20 mouse cellular contexts compared by ENCODE assay signal in the genomic region with DNA sequence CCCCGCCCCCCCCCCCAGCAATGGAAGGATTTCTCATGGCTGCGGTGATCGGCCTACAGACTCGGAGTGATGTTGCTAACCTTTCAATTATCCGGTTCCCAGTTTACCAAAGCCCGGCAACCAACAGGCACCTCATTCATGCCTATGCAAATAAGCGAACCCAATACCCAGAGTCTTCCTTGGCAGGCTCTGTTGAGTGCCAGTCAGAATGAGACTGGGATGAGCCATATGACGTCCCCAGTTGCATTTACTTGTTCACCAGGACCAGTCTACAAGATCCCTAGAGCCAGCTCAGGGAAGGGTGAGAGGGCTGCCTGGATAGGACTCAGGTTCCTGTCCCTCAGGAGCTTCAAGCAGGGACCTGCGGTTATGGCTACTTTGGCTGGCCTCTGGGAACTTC. TPM values are rescaled to one million over a fixed set of nuclear protein-coding genes. Genes with fewer than 3 reads are reported as not detected.
DNase-seq lines count a peak whose midpoint lies in the region; ATAC-seq and TF ChIP-seq lines count a peak whose summit lies in the region.
"Had no signal": no experiment of that assay in that cellular context is flagged by ENCODE, and none has a peak within 500 bp of the region (broad histone marks: within the 10 kb centered on the region; RNA-seq: fewer than 3 reads in every experiment).

No protein-coding gene starts in this region.

- no peak overlapping the region for H3K27ac ChIP-seq in forebrain, embryonic 13.5 days
- H3K27ac ChIP-seq in forebrain, embryonic 12.5 days = no peak overlapping the region
- H3K27ac ChIP-seq in hindbrain, embryonic 10.5 days = peak overlapping the region; percentile 16; the same call in 1 of the 2 replicates
- no peak overlapping the region for H3K27ac ChIP-seq in hindbrain, embryonic 16.5 days (ENCODE audit: low read depth, low read length)
- H3K27ac ChIP-seq in midbrain, embryonic 10.5 days (replicated peaks) = 0 out of 2 replicates have a peak overlapping the region, but pooled peaks have one; percentile 7
- H3K27ac ChIP-seq in midbrain, embryonic 13.5 days = no peak overlapping the region
- no peak overlapping the region for H3K27ac ChIP-seq in CH12.LX (ENCODE audit: insufficient read depth, low read depth)
- no peak overlapping the region for H3K27ac ChIP-seq in liver, postnatal 0 days (ENCODE audit: low read depth)
- H3K27ac ChIP-seq: embryonic facial prominence, embryonic 12.5 days; forebrain, embryonic 15.5 days had no signal

- no peaks in the 10 kb centered on the region; the same call in 1 of the 2 replicates for H3K27me3 ChIP-seq in forebrain, embryonic 13.5 days
- peaks cover 24% of the 10 kb centered on the region for H3K27me3 ChIP-seq in forebrain, embryonic 12.5 days
- H3K27me3 ChIP-seq in hindbrain, embryonic 10.5 days (ENCODE audit: insufficient read depth, poor library complexity, severe bottlenecking) = peaks cover 16% of the 10 kb centered on the region; the same call in 1 of the 2 replicates
- no peaks in the 10 kb centered on the region for H3K27me3 ChIP-seq in hindbrain, embryonic 16.5 days (replicated peaks; ENCODE audit: control insufficient read depth, insufficient read depth, low read length)
- peaks cover 50% of the 10 kb centered on the region for H3K27me3 ChIP-seq in midbrain, embryonic 10.5 days (ENCODE audit: low read depth, poor library complexity, severe bottlenecking)
- H3K27me3 ChIP-seq in midbrain, embryonic 13.5 days = peaks cover 30% of the 10 kb centered on the region
- H3K27me3 ChIP-seq in CH12.LX (replicated peaks) = peaks cover 4% of the 10 kb centered on the region
- H3K27me3 ChIP-seq in liver, postnatal 0 days (ENCODE audit: insufficient read depth, low read length) = no peaks in the 10 kb centered on the region
- H3K27me3 ChIP-seq: embryonic facial prominence, embryonic 12.5 days; forebrain, embryonic 15.5 days had no signal

- peaks cover 22% of the 10 kb centered on the region for H3K4me1 ChIP-seq in forebrain, embryonic 13.5 days
- peaks cover 30% of the 10 kb centered on the region for H3K4me1 ChIP-seq in forebrain, embryonic 12.5 days
- peaks cover 57% of the 10 kb centered on the region for H3K4me1 ChIP-seq in hindbrain, embryonic 10.5 days (replicated peaks)
- peaks cover 12% of the 10 kb centered on the region for H3K4me1 ChIP-seq in hindbrain, embryonic 16.5 days (ENCODE audit: control insufficient read depth, insufficient read depth, low read depth, low read length)
- H3K4me1 ChIP-seq in midbrain, embryonic 10.5 days = peaks cover 60% of the 10 kb centered on the region
- H3K4me1 ChIP-seq in midbrain, embryonic 13.5 days (replicated peaks) = peaks cover 34% of the 10 kb centered on the region
- peaks cover 36 to 62% of the 10 kb centered on the region in 2 experiments for H3K4me1 ChIP-seq in CH12.LX (ENCODE audit: control insufficient read depth in 1 of 2, insufficient read depth in 2 of 2)
- H3K4me1 ChIP-seq in liver, postnatal 0 days (ENCODE audit: insufficient read depth) = 0 out of 2 replicates have a peak, but pooled peaks cover 3% of the 10 kb centered on the region

- H3K4me2 ChIP-seq in forebrain, embryonic 13.5 days = no peak overlapping the region
- H3K4me2 ChIP-seq in forebrain, embryonic 12.5 days = no peak overlapping the region
- H3K4me2 ChIP-seq in hindbrain, embryonic 16.5 days (ENCODE audit: low read length) = no peak overlapping the region
- no peak overlapping the region for H3K4me2 ChIP-seq in midbrain, embryonic 13.5 days (replicated peaks)
- peak overlapping the region; percentile 64; the same call in 1 of the 2 replicates for H3K4me2 ChIP-seq in CH12.LX (ENCODE audit: insufficient read depth, low read depth, poor library complexity, severe bottlenecking)
- H3K4me2 ChIP-seq in liver, postnatal 0 days (ENCODE audit: low read depth, low read length) = no peak overlapping the region
- H3K4me2 ChIP-seq: embryonic facial prominence, embryonic 12.5 days; forebrain, embryonic 15.5 days had no signal

- H3K4me3 ChIP-seq in forebrain, embryonic 13.5 days = no peak overlapping the region
- no peak overlapping the region for H3K4me3 ChIP-seq in forebrain, embryonic 12.5 days (replicated peaks)
- H3K4me3 ChIP-seq in hindbrain, embryonic 10.5 days = no peak overlapping the region
- no peak overlapping the region for H3K4me3 ChIP-seq in hindbrain, embryonic 16.5 days (ENCODE audit: low read length)
- no peak overlapping the region for H3K4me3 ChIP-seq in midbrain, embryonic 10.5 days
- H3K4me3 ChIP-seq in midbrain, embryonic 13.5 days (replicated peaks) = no peak overlapping the region
- peak overlapping the region in 1 of 3 experiments; percentile 2 for H3K4me3 ChIP-seq in CH12.LX (replicated peaks in 1 of 3; ENCODE audit: low read depth in 2 of 3, low read length in 2 of 3, poor library complexity in 1 of 3)
- H3K4me3 ChIP-seq in liver, postnatal 0 days (ENCODE audit: low read depth, low read length) = no peak overlapping the region
- H3K4me3 ChIP-seq: embryonic facial prominence, embryonic 10.5 days; embryonic facial prominence, embryonic 12.5 days; forebrain, embryonic 15.5 days had no signal

- no peak for TF ChIP-seq POLR2A in CH12.LX (IDR thresholded peaks at IDR 0.05; ENCODE audit: low read depth, low read length)

- 53% methylated on average over 9 of the region's 9 CpGs for WGBS in forebrain, embryonic 13.5 days
- 74% methylated on average over 8 of the region's 9 CpGs for WGBS in forebrain, embryonic 12.5 days
- WGBS in hindbrain, embryonic 10.5 days = 71% methylated on average over 9 of the region's 9 CpGs
- 54% methylated on average over 9 of the region's 9 CpGs for WGBS in hindbrain, embryonic 16.5 days
- WGBS in midbrain, embryonic 10.5 days = 77% methylated on average over 9 of the region's 9 CpGs
- WGBS in midbrain, embryonic 13.5 days = 61% methylated on average over 9 of the region's 9 CpGs
- WGBS in liver, postnatal 0 days (ENCODE audit: insufficient replicate concordance) = 83% methylated on average over 9 of the region's 9 CpGs

- in situ Hi-C loops in CH12.LX (cut with MboI; ENCODE audit: low pct_ligation_motif_present, low pct_unique_long_range_greater_than_20kb, low sequenced_read_pairs) = no loop called here

- H3K9me3 ChIP-seq in forebrain, embryonic 13.5 days (replicated peaks) = no peaks in the 10 kb centered on the region
- H3K9me3 ChIP-seq in forebrain, embryonic 12.5 days = no peaks in the 10 kb centered on the region
- H3K9me3 ChIP-seq in hindbrain, embryonic 10.5 days = no peaks in the 10 kb centered on the region
- no peaks in the 10 kb centered on the region for H3K9me3 ChIP-seq in hindbrain, embryonic 16.5 days (ENCODE audit: control insufficient read depth, low read length)
- no peaks in the 10 kb centered on the region for H3K9me3 ChIP-seq in midbrain, embryonic 10.5 days (replicated peaks)
- no peaks in the 10 kb centered on the region for H3K9me3 ChIP-seq in midbrain, embryonic 13.5 days
- no peaks in the 10 kb centered on the region for H3K9me3 ChIP-seq in CH12.LX (replicated peaks; ENCODE audit: low read length)
- no peaks in the 10 kb centered on the region for H3K9me3 ChIP-seq in liver, postnatal 0 days (ENCODE audit: low read length)
- H3K9me3 ChIP-seq: embryonic facial prominence, embryonic 10.5 days; embryonic facial prominence, embryonic 12.5 days; forebrain, embryonic 15.5 days had no signal

- peak; percentile 22; the same call in 1 of the 2 replicates for TF ChIP-seq EP300 in CH12.LX (IDR thresholded peaks at IDR 0.05; ENCODE audit: low read length)
- no peak for TF ChIP-seq EP300 in liver, postnatal 0 days (IDR thresholded peaks at IDR 0.05; ENCODE audit: low read depth)

- no peak for DNase-seq in hindbrain, embryonic 10.5 days (ENCODE audit: low spot score)
- no peak for DNase-seq in midbrain, embryonic 10.5 days (ENCODE audit: low spot score)
- DNase-seq in CH12.LX (ENCODE audit: extremely low read depth) = no peak
- DNase-seq in liver, postnatal 0 days = no peak
- DNase-seq: adrenal gland, adult 2 months; adrenal gland, postnatal 10 days; adrenal gland, postnatal 25 days; B cell, adult 2 months; cerebellum, adult 11-12 months; cerebellum, adult 2 months; cerebellum, adult 9-10 months; cerebellum, postnatal 25 days had no signal

- dilution Hi-C loops in CH12.LX (cut with MboI; ENCODE audit: extremely low pct_ligation_motif_present, extremely low pct_unique_long_range_greater_than_20kb, low sequenced_read_pairs) = no loop called here

- peak; percentile 28; the same call in 1 of the 2 replicates for ATAC-seq in forebrain, embryonic 13.5 days
- no peak for ATAC-seq in forebrain, embryonic 12.5 days (ENCODE audit: low FRiP score)
- ATAC-seq in hindbrain, embryonic 16.5 days = no peak
- no peak for ATAC-seq in midbrain, embryonic 13.5 days
- no peak for ATAC-seq in liver, postnatal 0 days
- ATAC-seq: CD4-positive, CD25-positive, alpha-beta regulatory T cell, adult 4 months; forebrain, embryonic 15.5 days had no signal

- no peaks in the 10 kb centered on the region for H3K79me2 ChIP-seq in CH12.LX (replicated peaks; ENCODE audit: control insufficient read depth, extremely low read depth, insufficient read depth, poor library complexity, severe bottlenecking)

- H3K36me3 ChIP-seq in forebrain, embryonic 13.5 days (ENCODE audit: poor library complexity, severe bottlenecking) = no peaks in the 10 kb centered on the region
- H3K36me3 ChIP-seq in forebrain, embryonic 12.5 days (replicated peaks) = no peaks in the 10 kb centered on the region
- 0 out of 2 replicates have a peak, but pooled peaks cover 10% of the 10 kb centered on the region for H3K36me3 ChIP-seq in hindbrain, embryonic 10.5 days
- H3K36me3 ChIP-seq in hindbrain, embryonic 16.5 days (ENCODE audit: control insufficient read depth, insufficient read depth, low read length) = no peaks in the 10 kb centered on the region
- peaks cover 10% of the 10 kb centered on the region; the same call in 1 of the 2 replicates for H3K36me3 ChIP-seq in midbrain, embryonic 10.5 days
- H3K36me3 ChIP-seq in midbrain, embryonic 13.5 days = no peaks in the 10 kb centered on the region
- H3K36me3 ChIP-seq in CH12.LX (replicated peaks in 1 of 2; ENCODE audit: control insufficient read depth in 1 of 2, insufficient read depth in 1 of 2, low read length in 1 of 2) = no peaks in the 10 kb centered on the region
- peaks cover 7% of the 10 kb centered on the region; the same call in 1 of the 2 replicates for H3K36me3 ChIP-seq in liver, postnatal 0 days (replicated peaks; ENCODE audit: insufficient read depth, low read length)
- H3K36me3 ChIP-seq: embryonic facial prominence, embryonic 12.5 days; forebrain, embryonic 15.5 days had no signal

- TF ChIP-seq RAD21 in CH12.LX (IDR thresholded peaks at IDR 0.05; ENCODE audit: low read depth, low read length) = no peak

- TF ChIP-seq CTCF in CH12.LX (conservative IDR thresholded peaks at IDR 0.05 in 1 of 2, IDR thresholded peaks at IDR 0.05 in 1 of 2; ENCODE audit: low read depth in 2 of 2, low read length in 2 of 2) = no peak
- TF ChIP-seq CTCF in liver, postnatal 0 days (IDR thresholded peaks at IDR 0.05; ENCODE audit: low read depth) = no peak

- H3K9ac ChIP-seq in forebrain, embryonic 13.5 days = no peak overlapping the region
- no peak overlapping the region for H3K9ac ChIP-seq in forebrain, embryonic 12.5 days
- H3K9ac ChIP-seq in hindbrain, embryonic 16.5 days (ENCODE audit: low read depth, low read length) = no peak overlapping the region
- H3K9ac ChIP-seq in midbrain, embryonic 13.5 days (replicated peaks) = no peak overlapping the region
- no peak overlapping the region for H3K9ac ChIP-seq in CH12.LX (ENCODE audit: insufficient read depth, low read depth)
- H3K9ac ChIP-seq in liver, postnatal 0 days (replicated peaks) = no peak overlapping the region
- H3K9ac ChIP-seq: embryonic facial prominence, embryonic 12.5 days; forebrain, embryonic 15.5 days had no signal

RNA-seq across cellular contexts. Expression of a gene that starts 29.4 kb away (rescaled TPM):
- 0.64 and 0.66 TPM in 2 replicates for polyA plus RNA-seq in forebrain, embryonic 13.5 days (2015; fragmentation: Nextera tagmentation; extraction: Ambion mirVana)
- polyA plus RNA-seq in forebrain, embryonic 12.5 days (2016; fragmentation: Nextera tagmentation; extraction: Ambion mirVana) = 0.60 and 0.61 TPM in 2 replicates
- polyA plus RNA-seq in hindbrain, embryonic 10.5 days (2016; fragmentation: Nextera tagmentation; extraction: Ambion mirVana) = 1.1 TPM in 2 replicates
- 1.4 TPM in 2 replicates for polyA plus RNA-seq in hindbrain, embryonic 16.5 days (2015; fragmentation: Nextera tagmentation; extraction: Ambion mirVana)
- 0.89 and 1.0 TPM in 2 replicates for polyA plus RNA-seq in midbrain, embryonic 10.5 days (2016; fragmentation: Nextera tagmentation; extraction: Ambion mirVana)
- polyA plus RNA-seq in midbrain, embryonic 13.5 days (2015; fragmentation: Nextera tagmentation; extraction: Ambion mirVana) = 0.59 and 0.78 TPM in 2 replicates
- total RNA-seq in CH12.LX (2012; rRNA removed) (71.0 and 93.7 TPM in 2 replicates), CH12.LX (2014; rRNA removed) (96.0 and 98.3 TPM in 2 replicates)
- polyA plus RNA-seq in CH12.LX (2012; ENCODE audit: insufficient read length, low read depth) = 131 and 140 TPM in 2 replicates
- polyA plus RNA-seq in liver, postnatal 0 days (2015; fragmentation: Nextera tagmentation; extraction: Ambion mirVana) = 11.9 and 13.4 TPM in 2 replicates

Comparison
In these comparisons a context has a peak if more than half of its experiments do, and no peak if none do; other contexts are left out.
1. H3K27ac ChIP-seq: peak in hindbrain, embryonic 10.5 days (single experiment) and midbrain, embryonic 10.5 days (single experiment); none in forebrain, embryonic 13.5 days (single experiment), forebrain, embryonic 12.5 days (single experiment), hindbrain, embryonic 16.5 days (single experiment), midbrain, embryonic 13.5 days (single experiment), CH12.LX (single experiment) and liver, postnatal 0 days (single experiment).